Mouse (Mus musculus): ENCODE measurements at regions not wholly inside any gene's neighbourhood (a gene's known extent, or its start where the extent isn't known, plus 50 kb on each side); places are given as distances from the start of the nearest gene placed in this dataset.

DNA sequence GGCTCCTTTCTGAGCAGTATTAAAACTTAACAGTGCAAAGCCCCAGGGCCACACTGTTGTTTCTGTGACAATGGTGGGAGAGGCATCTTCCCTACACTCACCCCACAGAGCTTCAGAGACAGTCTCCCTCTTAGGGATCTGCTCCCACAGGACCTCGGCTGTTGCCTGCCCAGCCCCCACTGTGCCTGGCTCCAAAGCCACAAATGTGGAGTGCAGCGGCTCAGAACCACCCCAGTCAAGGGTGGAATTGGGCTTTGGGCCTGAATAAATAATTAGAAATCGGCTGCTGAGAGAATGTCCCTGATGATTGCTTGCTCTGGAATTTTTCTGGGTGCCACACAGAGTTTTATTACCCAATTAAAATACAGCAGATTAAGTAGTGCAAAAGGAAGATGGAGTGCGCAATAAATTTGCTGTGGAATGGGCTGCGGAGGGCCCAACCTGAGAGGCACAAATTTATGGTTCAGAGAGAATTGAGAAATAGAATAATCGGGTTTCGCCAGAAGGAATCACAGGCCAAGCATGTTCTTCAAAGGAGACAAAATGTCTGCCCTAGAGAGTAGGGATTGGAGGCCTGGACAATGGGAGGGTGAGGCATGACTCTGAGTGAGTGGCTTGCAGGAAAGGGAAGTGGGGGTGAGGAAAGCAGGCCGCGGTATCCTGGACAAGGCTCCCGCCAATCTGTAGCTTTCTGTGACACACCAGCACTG lies 56.4 kb downstream of the Cd24a start:
- Histone ChIP-seq H3K36me3 (ENCODE audit: control insufficient read depth, insufficient read depth, low read length) (no peaks in the 10 kb centered on the region), H3K9ac (replicated peaks; ENCODE audit: low read depth, low read length) (no peak overlapping the region), H3K4me3 (ENCODE audit: low read depth, low read length) (no peak overlapping the region), H3K27me3 (ENCODE audit: control insufficient read depth, insufficient read depth, low read length) (no peaks in the 10 kb centered on the region), H3K9me3 (ENCODE audit: control insufficient read depth, low read depth, low read length) (no peaks in the 10 kb centered on the region), H3K4me1 (ENCODE audit: control insufficient read depth, insufficient read depth, low read length) (no peaks in the 10 kb centered on the region), H3K27ac (ENCODE audit: low read length) (no peak overlapping the region), H3K4me2 (replicated peaks; ENCODE audit: low read depth, low read length) (no peak overlapping the region)
- ATAC-seq (ENCODE audit: insufficient number of reproducible peaks, insufficient read depth, low FRiP score, low read depth), result no peak
- 84% methylated on average over 10 of the region's 10 CpGs for WGBS

DNA sequence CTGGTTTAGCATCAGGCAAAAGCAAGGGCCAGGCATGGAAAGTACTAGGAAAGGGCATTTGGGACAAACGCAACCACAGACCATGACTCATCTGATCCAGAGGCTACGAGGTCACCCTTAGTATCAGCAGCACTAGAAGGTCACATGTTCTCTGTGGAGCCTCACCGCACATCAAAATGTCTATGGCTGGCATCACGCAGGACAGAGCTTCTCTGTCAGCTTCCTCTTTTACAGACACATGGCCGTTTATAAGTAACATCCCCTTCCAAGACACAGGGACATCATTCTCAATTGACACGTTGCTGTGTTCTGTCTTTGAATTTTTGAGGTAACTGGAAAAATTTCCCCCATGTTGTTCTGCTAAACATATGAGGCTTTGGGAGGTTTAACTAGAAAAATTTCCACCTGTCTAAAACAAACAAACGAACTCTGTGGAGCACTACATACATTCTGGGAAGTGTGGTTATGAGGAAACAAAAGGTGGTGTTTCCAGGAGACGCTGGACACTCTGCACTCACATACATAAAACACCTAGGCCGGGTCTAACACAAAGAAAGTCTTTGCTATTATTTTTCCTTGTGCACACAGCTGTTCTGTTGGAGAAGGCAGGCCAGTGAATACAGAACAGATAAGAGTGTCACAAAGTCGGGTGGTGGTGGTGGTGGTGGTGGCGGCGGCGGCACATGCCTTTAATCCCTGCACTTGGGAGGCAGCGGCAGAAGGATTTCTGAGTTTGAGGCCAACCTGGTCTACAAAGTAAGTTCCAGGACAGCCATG lies 63.3 kb downstream of the Cd24a start:
- no peak overlapping the region for H3K27ac ChIP-seq (ENCODE audit: low read length)
- no peaks in the 10 kb centered on the region for H3K9me3 ChIP-seq (ENCODE audit: control insufficient read depth, low read depth, low read length)
- H3K36me3 ChIP-seq (ENCODE audit: control insufficient read depth, insufficient read depth, low read length), result no peaks in the 10 kb centered on the region
- peak; percentile 72; the same call in 1 of the 2 replicates for ATAC-seq (ENCODE audit: insufficient number of reproducible peaks, insufficient read depth, low FRiP score, low read depth)
- H3K4me2 ChIP-seq (replicated peaks; ENCODE audit: low read depth, low read length), result no peak overlapping the region
- H3K4me1 ChIP-seq (ENCODE audit: control insufficient read depth, insufficient read depth, low read length), result no peaks in the 10 kb centered on the region
- no peak overlapping the region for H3K4me3 ChIP-seq (ENCODE audit: low read depth, low read length)
- H3K27me3 ChIP-seq (ENCODE audit: control insufficient read depth, insufficient read depth, low read length), result no peaks in the 10 kb centered on the region
- no peak overlapping the region for H3K9ac ChIP-seq (replicated peaks; ENCODE audit: low read depth, low read length)
- 63% methylated on average over 14 of the region's 14 CpGs for WGBS

DNA sequence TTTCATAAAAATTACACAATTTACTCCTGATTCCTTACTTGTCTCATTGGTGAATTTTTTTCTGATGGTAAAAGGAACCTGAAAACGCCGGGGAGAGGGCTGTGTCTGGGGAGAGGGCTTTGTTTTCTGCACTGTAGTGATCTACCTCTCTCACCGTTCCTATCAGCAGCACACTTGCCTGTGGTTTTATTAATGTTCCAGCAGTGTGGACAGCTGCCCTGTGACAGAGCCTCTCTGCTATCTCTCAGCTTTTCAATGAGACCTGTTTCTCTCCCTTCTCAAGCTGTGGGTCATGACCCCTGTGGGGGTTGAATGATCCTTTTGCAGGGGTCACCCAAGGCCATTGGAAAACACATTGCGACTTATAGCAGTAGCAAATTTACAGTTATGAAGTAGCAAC lies 68.2 kb downstream of the Cd24a start:
- Histone ChIP-seq H3K4me2 (replicated peaks; ENCODE audit: low read depth, low read length) (no peak overlapping the region), H3K36me3 (ENCODE audit: control insufficient read depth, insufficient read depth, low read length) (no peaks in the 10 kb centered on the region), H3K27me3 (ENCODE audit: control insufficient read depth, insufficient read depth, low read length) (no peaks in the 10 kb centered on the region), H3K9me3 (ENCODE audit: control insufficient read depth, low read depth, low read length) (no peaks in the 10 kb centered on the region), H3K4me3 (ENCODE audit: low read depth, low read length) (no peak overlapping the region), H3K4me1 (ENCODE audit: control insufficient read depth, insufficient read depth, low read length) (no peaks in the 10 kb centered on the region), H3K9ac (replicated peaks; ENCODE audit: low read depth, low read length) (no peak overlapping the region), H3K27ac (ENCODE audit: low read length) (no peak overlapping the region)
- 54% methylated on average over 4 of the region's 4 CpGs for WGBS
- ATAC-seq (ENCODE audit: insufficient number of reproducible peaks, insufficient read depth, low FRiP score, low read depth), result no peak

DNA sequence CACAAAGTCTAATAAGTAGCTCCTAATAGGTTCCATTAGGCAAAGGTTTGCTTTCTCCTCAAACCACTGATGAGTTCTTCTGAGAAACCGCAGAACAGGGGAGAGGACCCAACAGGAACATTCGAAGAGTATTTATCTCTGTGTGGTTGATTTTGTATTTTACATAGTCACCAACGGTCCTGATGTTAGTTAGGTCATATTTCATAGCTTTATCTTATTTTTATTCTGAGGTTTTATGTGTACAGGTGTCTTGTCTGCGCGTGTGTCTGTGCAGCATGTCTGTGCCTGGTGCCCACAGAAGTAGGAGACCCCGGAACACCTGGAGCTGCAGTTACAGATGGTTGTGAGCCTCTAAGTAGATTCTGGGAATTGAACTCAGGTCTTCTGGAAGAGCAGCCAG lies 68.9 kb downstream of the Cd24a start:
- no peaks in the 10 kb centered on the region for H3K36me3 ChIP-seq (ENCODE audit: control insufficient read depth, insufficient read depth, low read length)
- no peaks in the 10 kb centered on the region for H3K9me3 ChIP-seq (ENCODE audit: control insufficient read depth, low read depth, low read length)
- no peaks in the 10 kb centered on the region for H3K27me3 ChIP-seq (ENCODE audit: control insufficient read depth, insufficient read depth, low read length)
- H3K9ac ChIP-seq (replicated peaks; ENCODE audit: low read depth, low read length), result no peak overlapping the region
- no peak for ATAC-seq (ENCODE audit: insufficient number of reproducible peaks, insufficient read depth, low FRiP score, low read depth)
- H3K4me2 ChIP-seq (replicated peaks; ENCODE audit: low read depth, low read length), result no peak overlapping the region
- H3K4me3 ChIP-seq (ENCODE audit: low read depth, low read length), result no peak overlapping the region
- WGBS, result 89% methylated on average over 6 of the region's 6 CpGs
- no peak overlapping the region for H3K27ac ChIP-seq (ENCODE audit: low read length)
- H3K4me1 ChIP-seq (ENCODE audit: control insufficient read depth, insufficient read depth, low read length), result no peaks in the 10 kb centered on the region

DNA sequence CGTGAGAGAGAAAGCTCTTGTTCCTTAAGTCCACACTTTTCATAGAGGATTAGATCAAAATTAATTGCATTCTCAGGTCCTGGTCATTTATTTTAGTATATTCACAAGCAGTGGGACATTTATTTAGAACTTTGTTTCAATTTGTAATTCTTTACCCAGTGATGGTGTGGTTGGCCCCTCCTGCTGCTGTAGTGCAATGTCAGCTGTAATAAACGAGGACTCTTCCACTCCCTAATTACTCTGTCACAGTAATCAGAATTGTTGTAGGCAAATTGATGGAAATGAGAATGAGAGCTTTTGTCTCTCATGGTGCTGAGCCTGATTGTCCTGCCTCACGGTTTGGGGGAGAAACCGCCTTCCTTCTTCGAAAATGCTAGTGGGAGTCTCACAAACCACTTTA lies 70.1 kb downstream of the Cd24a start:
- no peaks in the 10 kb centered on the region for H3K4me1 ChIP-seq (ENCODE audit: control insufficient read depth, insufficient read depth, low read length)
- no peaks in the 10 kb centered on the region for H3K36me3 ChIP-seq (ENCODE audit: control insufficient read depth, insufficient read depth, low read length)
- no peak overlapping the region for H3K4me3 ChIP-seq (ENCODE audit: low read depth, low read length)
- H3K9me3 ChIP-seq (ENCODE audit: control insufficient read depth, low read depth, low read length), result no peaks in the 10 kb centered on the region
- H3K27me3 ChIP-seq (ENCODE audit: control insufficient read depth, insufficient read depth, low read length), result no peaks in the 10 kb centered on the region
- no peak overlapping the region for H3K9ac ChIP-seq (replicated peaks; ENCODE audit: low read depth, low read length)
- 61% methylated on average over 5 of the region's 5 CpGs for WGBS
- H3K27ac ChIP-seq (ENCODE audit: low read length), result no peak overlapping the region
- no peak overlapping the region for H3K4me2 ChIP-seq (replicated peaks; ENCODE audit: low read depth, low read length)
- no peak for ATAC-seq (ENCODE audit: insufficient number of reproducible peaks, insufficient read depth, low FRiP score, low read depth)

DNA sequence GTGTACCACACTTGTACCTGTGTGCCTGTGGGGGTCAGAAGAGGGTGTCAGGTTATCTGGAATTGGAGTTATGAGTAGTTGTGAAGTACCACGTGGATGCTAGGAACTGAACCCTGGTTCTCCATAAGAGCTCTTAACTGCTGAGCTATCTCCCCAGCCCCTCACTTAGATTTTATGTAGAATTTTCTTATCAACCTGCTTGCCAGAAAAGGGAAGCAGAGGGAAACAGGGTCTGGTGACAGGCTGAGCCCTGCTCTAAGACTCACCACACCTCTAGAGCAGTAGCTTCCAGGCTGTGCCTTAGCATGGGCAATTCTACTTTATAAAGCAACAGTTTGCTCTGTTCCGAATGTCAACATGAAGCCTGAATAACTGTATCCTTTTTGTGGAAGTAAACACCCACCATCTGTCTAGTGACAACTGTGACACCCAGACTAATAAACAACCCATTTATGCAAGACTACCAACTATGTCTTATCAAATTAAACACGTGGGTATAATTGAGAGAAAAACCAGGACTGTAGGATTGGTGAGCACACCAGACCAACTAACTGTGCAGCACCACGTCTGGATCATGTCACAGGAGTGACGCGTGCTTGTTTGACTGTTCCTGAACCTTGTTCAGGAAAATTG lies 70.8 kb downstream of the Cd24a start:
- Histone ChIP-seq H3K4me2 (replicated peaks; ENCODE audit: low read depth, low read length) (no peak overlapping the region), H3K9ac (replicated peaks; ENCODE audit: low read depth, low read length) (no peak overlapping the region), H3K27me3 (ENCODE audit: control insufficient read depth, insufficient read depth, low read length) (no peaks in the 10 kb centered on the region), H3K4me1 (ENCODE audit: control insufficient read depth, insufficient read depth, low read length) (no peaks in the 10 kb centered on the region), H3K9me3 (ENCODE audit: control insufficient read depth, low read depth, low read length) (no peaks in the 10 kb centered on the region), H3K36me3 (ENCODE audit: control insufficient read depth, insufficient read depth, low read length) (no peaks in the 10 kb centered on the region), H3K4me3 (ENCODE audit: low read depth, low read length) (no peak overlapping the region), H3K27ac (ENCODE audit: low read length) (no peak overlapping the region)
- 55% methylated on average over 6 of the region's 6 CpGs for WGBS
- no peak for ATAC-seq (ENCODE audit: insufficient number of reproducible peaks, insufficient read depth, low FRiP score, low read depth)

DNA sequence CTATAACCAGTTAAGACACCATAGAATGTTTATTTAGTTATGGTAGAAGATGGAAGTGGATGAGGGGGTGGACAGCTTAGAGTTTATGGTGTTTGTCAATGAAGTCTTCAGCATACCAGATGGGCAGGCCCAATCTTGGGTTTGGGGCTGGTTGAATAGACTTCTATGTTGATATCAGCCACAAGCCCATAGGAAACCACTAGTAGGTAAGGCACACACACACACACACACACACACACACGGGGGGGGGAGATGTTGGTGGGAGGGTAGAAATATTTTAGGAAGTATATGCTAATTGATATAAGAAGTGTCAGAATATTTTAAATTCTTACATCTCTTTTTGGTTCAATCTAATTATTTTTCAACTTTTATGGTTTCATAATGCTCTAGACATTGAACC lies 72.4 kb downstream of the Cd24a start:
- ATAC-seq (ENCODE audit: insufficient number of reproducible peaks, insufficient read depth, low FRiP score, low read depth), result no peak
- Histone ChIP-seq H3K36me3 (ENCODE audit: control insufficient read depth, insufficient read depth, low read length) (no peaks in the 10 kb centered on the region), H3K9ac (replicated peaks; ENCODE audit: low read depth, low read length) (no peak overlapping the region), H3K4me1 (ENCODE audit: control insufficient read depth, insufficient read depth, low read length) (no peaks in the 10 kb centered on the region), H3K27ac (ENCODE audit: low read length) (no peak overlapping the region), H3K9me3 (ENCODE audit: control insufficient read depth, low read depth, low read length) (no peaks in the 10 kb centered on the region), H3K4me3 (ENCODE audit: low read depth, low read length) (no peak overlapping the region), H3K4me2 (replicated peaks; ENCODE audit: low read depth, low read length) (no peak overlapping the region), H3K27me3 (ENCODE audit: control insufficient read depth, insufficient read depth, low read length) (no peaks in the 10 kb centered on the region)
- WGBS, result 68% methylated on average over 1 of the region's 1 CpGs

DNA sequence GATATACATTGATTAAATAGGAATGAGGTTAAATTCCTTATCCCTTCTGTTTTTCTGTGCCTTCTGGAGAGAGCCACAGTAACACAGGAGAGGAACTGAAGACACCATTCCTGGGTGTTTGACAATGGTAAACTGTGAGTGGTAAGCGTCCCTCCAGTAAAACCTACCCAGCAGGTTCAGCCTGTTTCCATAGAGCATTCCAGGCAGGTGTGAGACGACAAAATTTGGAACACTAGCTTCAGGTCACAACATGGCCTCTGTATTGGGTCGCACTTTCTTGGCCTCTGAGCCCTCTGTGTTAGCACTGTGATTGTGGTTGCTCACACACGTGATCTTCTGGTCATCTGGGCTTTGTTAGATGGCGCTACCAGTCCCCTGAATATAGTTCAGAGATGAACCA lies 73.4 kb downstream of the Cd24a start:
- ATAC-seq (ENCODE audit: insufficient number of reproducible peaks, insufficient read depth, low FRiP score, low read depth), result peak; percentile 56; the same call in 1 of the 2 replicates
- no peaks in the 10 kb centered on the region for H3K27me3 ChIP-seq (ENCODE audit: control insufficient read depth, insufficient read depth, low read length)
- H3K4me1 ChIP-seq (ENCODE audit: control insufficient read depth, insufficient read depth, low read length), result no peaks in the 10 kb centered on the region
- H3K9me3 ChIP-seq (ENCODE audit: control insufficient read depth, low read depth, low read length), result no peaks in the 10 kb centered on the region
- H3K27ac ChIP-seq (ENCODE audit: low read length), result no peak overlapping the region
- H3K4me2 ChIP-seq (replicated peaks; ENCODE audit: low read depth, low read length), result no peak overlapping the region
- no peak overlapping the region for H3K4me3 ChIP-seq (ENCODE audit: low read depth, low read length)
- WGBS, result 70% methylated on average over 5 of the region's 5 CpGs
- H3K9ac ChIP-seq (replicated peaks; ENCODE audit: low read depth, low read length), result no peak overlapping the region
- H3K36me3 ChIP-seq (ENCODE audit: control insufficient read depth, insufficient read depth, low read length), result no peaks in the 10 kb centered on the region

Data from stomach, embryonic 14.5 days (tissue).